Mouse (Mus musculus) CH12.LX (cell line): Measurements from ENCODE around the gene Ttc33. TPM values are rescaled to one million over a fixed set of nuclear protein-coding genes. Genes with fewer than 3 reads are reported as not detected.
"Not testable (repeated sequence)": the region's sequence is repeated elsewhere in the genome, so short reads cannot be mapped to it uniquely, and the experiment has no call there.

Experiments used
- DNase-seq: peaks from one replicate; pipeline ENCODE4 v3.0.0-alpha.2; 2013; ENCODE audit errors: extremely low read depth
- H3K27ac ChIP-seq: 2 replicates; pipeline ENCODE4 v1.5.1; 2012; ENCODE audit warnings: low read depth, mild to moderate bottlenecking, control low read depth, moderate library complexity; ENCODE audit not compliant: insufficient read depth
- H3K27me3 ChIP-seq: replicated peaks from 2 replicates; pipeline ENCODE3; 2012; ENCODE audit warnings: inconsistent platforms
- H3K36me3 ChIP-seq, 2 experiments: replicated peaks in 1 of 2; 2 replicates each; pipeline versions ENCODE3 to v1.6.1; 2012; ENCODE audit warnings: inconsistent platforms in 1 of 2, low read length in 1 of 2, mild to moderate bottlenecking in 1 of 2, mixed read lengths in 1 of 2, moderate library complexity in 1 of 2; ENCODE audit not compliant: control insufficient read depth in 1 of 2, insufficient read depth in 1 of 2
- H3K4me1 ChIP-seq, 2 experiments: 2 replicates each; pipeline ENCODE4 v1.6.1; 2012; ENCODE audit warnings: inconsistent platforms in 1 of 2, moderate library complexity in 1 of 2; ENCODE audit not compliant: insufficient read depth in 2 of 2, control insufficient read depth in 1 of 2
- H3K4me2 ChIP-seq: 2 replicates; pipeline ENCODE4 v1.6.1; 2012; ENCODE audit warnings: low read depth, mild to moderate bottlenecking, control low read depth; ENCODE audit not compliant: poor library complexity, insufficient read depth, severe bottlenecking
- H3K4me3 ChIP-seq, 3 experiments: fragments of 150-350 bp in 1 of 3; sonication (generic) in 1 of 3; replicated peaks in 1 of 3; 2 replicates each; pipeline versions ENCODE3 to v1.5.1; 2011 to 2012; ENCODE audit warnings: low read depth in 2 of 3, low read length in 2 of 3, mild to moderate bottlenecking in 2 of 3, moderate library complexity in 2 of 3, control low read depth in 1 of 3, improper control_type of control experiment in 1 of 3, inconsistent platforms in 1 of 3, mixed read lengths in 1 of 3; ENCODE audit not compliant: poor library complexity in 1 of 3
- H3K79me2 ChIP-seq: replicated peaks from 2 replicates; pipeline ENCODE4 v1.6.1; 2012; ENCODE audit warnings: mild to moderate bottlenecking, moderate library complexity; ENCODE audit not compliant: control insufficient read depth, poor library complexity, insufficient read depth, severe bottlenecking; ENCODE audit errors: extremely low read depth
- H3K9ac ChIP-seq: 2 replicates; pipeline ENCODE4 v1.6.1; 2012; ENCODE audit warnings: low read depth, mild to moderate bottlenecking, control low read depth, moderate library complexity; ENCODE audit not compliant: insufficient read depth
- H3K9me3 ChIP-seq: replicated peaks from 2 replicates; pipeline ENCODE3; 2012; ENCODE audit warnings: low read length, inconsistent platforms, mixed read lengths
- BHLHE40 ChIP-seq: IDR thresholded peaks from 2 replicates; pipeline ENCODE4 v1.6.1; 2011; ENCODE audit warnings: mild to moderate bottlenecking, low read depth, low read length, improper control_type of control experiment
- CHD1 ChIP-seq: IDR thresholded peaks from 2 replicates; pipeline ENCODE4 v1.6.1; 2012; ENCODE audit warnings: low read depth, low read length, improper control_type of control experiment, inconsistent platforms
- CHD2 ChIP-seq: IDR thresholded peaks from 2 replicates; pipeline ENCODE4 v1.6.1; 2011; ENCODE audit warnings: low read length, improper control_type of control experiment
- CTCF ChIP-seq, 2 experiments: IDR thresholded peaks in 1 of 2; conservative IDR thresholded peaks in 1 of 2; 2 replicates each; pipeline ENCODE4 v1.5.1; 2011 to 2012; ENCODE audit warnings: low read depth in 2 of 2, low read length in 2 of 2, improper control_type of control experiment in 1 of 2, inconsistent platforms in 1 of 2, mild to moderate bottlenecking in 1 of 2, moderate library complexity in 1 of 2
- E2F4 ChIP-seq: IDR thresholded peaks from 2 replicates; pipeline ENCODE4 v1.6.1; 2011; ENCODE audit warnings: low read depth, low read length, improper control_type of control experiment; ENCODE audit not compliant: insufficient replicate concordance
- ELF1 ChIP-seq: IDR thresholded peaks from 2 replicates; pipeline ENCODE4 v1.6.1; 2014; ENCODE audit warnings: low read depth, mild to moderate bottlenecking, inconsistent platforms, low read length, improper control_type of control experiment
- EP300 ChIP-seq: IDR thresholded peaks from 2 replicates; pipeline ENCODE4 v1.6.1; 2011; ENCODE audit warnings: low read length, improper control_type of control experiment
- ETS1 ChIP-seq: conservative IDR thresholded peaks from 2 replicates; pipeline ENCODE4 v1.6.1; 2012; ENCODE audit warnings: low read depth, mild to moderate bottlenecking, inconsistent platforms, low read length, improper control_type of control experiment, moderate library complexity
- HCFC1 ChIP-seq: IDR thresholded peaks from 2 replicates; pipeline ENCODE4 v1.6.1; 2012; ENCODE audit warnings: low read depth, mild to moderate bottlenecking, inconsistent platforms, low read length, improper control_type of control experiment
- JUN ChIP-seq: IDR thresholded peaks from 2 replicates; pipeline ENCODE4 v1.6.1; 2011; ENCODE audit warnings: low read depth, mild to moderate bottlenecking, low read length, improper control_type of control experiment, moderate library complexity; ENCODE audit not compliant: insufficient read depth
- KAT2A ChIP-seq: IDR thresholded peaks from 2 replicates; pipeline ENCODE4 v1.6.1; 2012; ENCODE audit warnings: low read length, improper control_type of control experiment, inconsistent platforms; ENCODE audit not compliant: insufficient replicate concordance
- MAFK ChIP-seq: IDR thresholded peaks from 2 replicates; pipeline ENCODE4 v1.6.1; 2011; ENCODE audit warnings: low read length, improper control_type of control experiment; ENCODE audit not compliant: insufficient replicate concordance
- MEF2A ChIP-seq: IDR thresholded peaks from 2 replicates; pipeline ENCODE4 v1.6.1; 2014; ENCODE audit warnings: low read depth, mild to moderate bottlenecking, inconsistent platforms, low read length, improper control_type of control experiment, borderline replicate concordance
- NELFE ChIP-seq: IDR thresholded peaks from 2 replicates; pipeline ENCODE4 v1.6.1; 2011; ENCODE audit warnings: low read depth, low read length, improper control_type of control experiment
- NRF1 ChIP-seq: IDR thresholded peaks from 2 replicates; pipeline ENCODE4 v1.6.1; 2014; ENCODE audit warnings: low read depth, mild to moderate bottlenecking, inconsistent platforms, low read length, improper control_type of control experiment, moderate library complexity
- PAX5 ChIP-seq: IDR thresholded peaks from 2 replicates; pipeline ENCODE4 v1.6.1; 2012; ENCODE audit warnings: low read length, inconsistent platforms, mixed read lengths
- RAD21 ChIP-seq: IDR thresholded peaks from 2 replicates; pipeline ENCODE4 v1.6.1; 2011; ENCODE audit warnings: low read depth, mild to moderate bottlenecking, low read length, improper control_type of control experiment, moderate library complexity
- RCOR1 ChIP-seq: conservative IDR thresholded peaks from 2 replicates; pipeline ENCODE4 v1.6.1; 2012; ENCODE audit warnings: low read depth, mild to moderate bottlenecking, inconsistent platforms, low read length, improper control_type of control experiment
- SIN3A ChIP-seq: IDR thresholded peaks from 2 replicates; pipeline ENCODE4 v1.6.1; 2012; ENCODE audit warnings: low read length, improper control_type of control experiment, inconsistent platforms
- SMC3 ChIP-seq: IDR thresholded peaks from 2 replicates; pipeline ENCODE4 v1.6.1; 2011; ENCODE audit warnings: low read depth, low read length, improper control_type of control experiment
- TCF12 ChIP-seq: IDR thresholded peaks from 2 replicates; pipeline ENCODE4 v1.6.1; 2014; ENCODE audit warnings: low read depth, mild to moderate bottlenecking, inconsistent platforms, low read length, improper control_type of control experiment
- UBTF ChIP-seq: IDR thresholded peaks from 2 replicates; pipeline ENCODE4 v1.6.1; 2012; ENCODE audit warnings: low read depth, mild to moderate bottlenecking, inconsistent platforms, low read length, improper control_type of control experiment, moderate library complexity
- USF2 ChIP-seq: conservative IDR thresholded peaks from 2 replicates; pipeline ENCODE4 v1.6.1; 2011; ENCODE audit warnings: low read depth, low read length, improper control_type of control experiment
- ZC3H11A ChIP-seq: IDR thresholded peaks from 2 replicates; pipeline ENCODE4 v1.6.1; 2012; ENCODE audit warnings: low read depth, mild to moderate bottlenecking, inconsistent platforms, low read length, improper control_type of control experiment
- ZKSCAN1 ChIP-seq: IDR thresholded peaks from 2 replicates; pipeline ENCODE4 v1.6.1; 2012; ENCODE audit warnings: low read depth, inconsistent platforms, low read length, improper control_type of control experiment, borderline replicate concordance
- ZMIZ1 ChIP-seq: IDR thresholded peaks from 2 replicates; pipeline ENCODE4 v1.6.1; 2012; ENCODE audit warnings: low read depth, mild to moderate bottlenecking, inconsistent platforms, low read length, improper control_type of control experiment
- dilution Hi-C: fragments of 300-500 bp; cut with MboI; formaldehyde crosslinking; loops from 2 replicates; pipeline ENCODE4 v1.14.3; 2020; ENCODE audit warnings: low sequenced_read_pairs; ENCODE audit not compliant: extremely low pct_unique_long_range_greater_than_20kb, extremely low pct_ligation_motif_present
- in situ Hi-C: fragments of 300-500 bp; cut with MboI; formaldehyde crosslinking; loops from 3 replicates; pipeline ENCODE4 v1.14.3; 2019; ENCODE audit warnings: low sequenced_read_pairs, low pct_ligation_motif_present, low pct_unique_long_range_greater_than_20kb, mixed read lengths
- polyA plus RNA-seq: library from polyadenylated mRNA; unstranded; fragments of >175 nt; gene quantifications from 2 replicates; pipeline ENCODE4 v1.2.1, GENCODE M21; 2012; ENCODE audit warnings: low read depth; ENCODE audit not compliant: insufficient read length
- total RNA-seq, 2 experiments: library from RNA; depleted of rRNA; stranded (reverse); fragments of 300-350 nt in 1 of 2; fragments of >200 nt in 1 of 2; gene quantifications; 2 replicates each; pipeline ENCODE4 v1.2.3; 2012 to 2014

Gene Ttc33
- total and polyA plus RNA-seq, 3 experiments = 24.5 to 53.6 (median 34.8) TPM

DNA sequence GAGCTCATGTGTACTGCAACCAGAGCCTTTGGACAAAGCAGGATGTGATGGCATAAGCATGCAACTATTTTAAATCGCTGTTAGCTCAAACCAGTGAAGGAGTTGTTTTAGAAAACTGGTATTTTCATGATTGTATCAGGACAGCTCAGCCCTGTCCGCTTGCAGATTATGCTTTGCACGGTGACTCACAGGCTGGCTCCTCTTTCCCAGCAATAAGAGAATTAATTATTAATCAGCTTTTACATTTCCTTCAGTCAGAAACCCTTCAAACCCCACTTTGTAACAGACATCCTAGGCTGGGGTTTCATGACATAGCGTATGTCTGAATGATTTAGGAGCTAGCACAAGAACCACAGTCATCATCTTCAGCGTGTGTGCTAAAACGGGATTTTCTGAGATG, 35.2 kb downstream of the Ttc33 start:
- in situ Hi-C loops = no loop called here
- H3K9ac ChIP-seq = no peak overlapping the region
- no peak overlapping the region for H3K4me3 ChIP-seq
- TF ChIP-seq UBTF = no peak
- no peak for TF ChIP-seq KAT2A
- TF ChIP-seq PAX5 = no peak
- no peak for TF ChIP-seq EP300
- no peak for TF ChIP-seq HCFC1
- TF ChIP-seq SMC3 = no peak
- TF ChIP-seq JUN = no peak
- no peak for TF ChIP-seq TCF12
- TF ChIP-seq MAFK = no peak
- TF ChIP-seq, all 38 proteins: peak for 0
- H3K79me2 ChIP-seq = no peaks in the 10 kb centered on the region
- DNase-seq = no peak
- H3K4me2 ChIP-seq = no peak overlapping the region
- H3K27ac ChIP-seq = no peak overlapping the region
- no peaks in the 10 kb centered on the region for H3K9me3 ChIP-seq
- H3K4me1 ChIP-seq = no peaks in the 10 kb centered on the region
- H3K27me3 ChIP-seq = no peaks in the 10 kb centered on the region
- dilution Hi-C loops = no loop called here
- H3K36me3 ChIP-seq = peaks cover 3 to 51% of the 10 kb centered on the region in 2 experiments

DNA sequence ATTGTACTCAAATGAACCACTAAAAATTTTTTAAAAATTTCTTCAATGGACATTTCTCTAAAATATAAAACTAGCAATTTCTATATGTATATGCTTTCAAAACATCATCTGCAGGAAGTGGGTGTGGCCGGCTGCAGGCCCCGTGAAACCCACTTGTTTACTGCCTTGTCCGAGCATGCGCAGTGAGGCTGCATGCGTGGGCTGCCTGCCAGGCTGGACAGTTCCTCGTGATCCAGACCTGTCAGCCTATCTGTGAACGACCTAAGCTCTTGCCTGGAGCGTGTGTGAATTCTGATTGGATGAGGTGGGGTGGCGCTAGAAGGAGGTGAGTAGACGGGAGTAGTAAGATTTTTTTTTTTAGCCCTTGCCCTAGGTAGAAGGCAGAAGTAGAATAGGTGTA, 45.4 kb downstream of the Ttc33 start:
- H3K4me3 ChIP-seq, H3K9ac ChIP-seq, DNase-seq, H3K9me3 ChIP-seq, H3K27me3 ChIP-seq, dilution Hi-C loops, H3K79me2 ChIP-seq, H3K27ac ChIP-seq, H3K4me1 ChIP-seq, H3K4me2 ChIP-seq: not testable (repeated sequence)
- peaks cover 9 to 39% of the 10 kb centered on the region in 2 experiments for H3K36me3 ChIP-seq
- in situ Hi-C loops = loop anchor here (25.0 kb wide), 3 partner anchors 382 to 982 kb away; no protein-coding TSS in a partner anchor

GRCm38 (mm10) chr15:5234659-5235058, 49.3 kb downstream of the Ttc33 start:
- Histone ChIP-seq H3K4me3 (no peak overlapping the region), H3K9ac (no peak overlapping the region), H3K4me1 (peaks cover 7 to 23% of the 10 kb centered on the region in 2 experiments; a peak in 3 of 4 replicates), H3K9me3 (no peaks in the 10 kb centered on the region), H3K27me3 (no peaks in the 10 kb centered on the region), H3K4me2 (no peak overlapping the region), H3K36me3 (peaks cover 9 to 33% of the 10 kb centered on the region in 2 experiments), H3K27ac (no peak overlapping the region)
- in situ Hi-C loops = loop anchor here (25.0 kb wide), 3 partner anchors 378 to 978 kb away; no protein-coding TSS in a partner anchor
- dilution Hi-C loops = no loop called here
- DNase-seq = no peak
- no peak for TF ChIP-seq CHD2
- TF ChIP-seq E2F4 = no peak
- TF ChIP-seq EP300 = no peak
- TF ChIP-seq CTCF (conservative IDR thresholded peaks at IDR 0.05 in 1 of 2, IDR thresholded peaks at IDR 0.05 in 1 of 2; ENCODE audit: low read depth in 2 of 2, low read length in 2 of 2) = no peak
- no peak for TF ChIP-seq ETS1
- TF ChIP-seq USF2 = no peak
- no peak for TF ChIP-seq ELF1
- no peak for TF ChIP-seq SIN3A
- TF ChIP-seq ZKSCAN1 = no peak
- TF ChIP-seq ZMIZ1 = no peak
- no peak for TF ChIP-seq RAD21
- TF ChIP-seq MEF2A = no peak
- no peak for TF ChIP-seq NRF1
- TF ChIP-seq BHLHE40 = no peak
- no peak for TF ChIP-seq CHD1
- TF ChIP-seq RCOR1 = no peak
- TF ChIP-seq NELFE = no peak
- TF ChIP-seq ZC3H11A = no peak
- TF ChIP-seq JUN = no peak
- no peak for TF ChIP-seq SMC3
- TF ChIP-seq, all 38 proteins: peak for 0
- H3K79me2 ChIP-seq = peaks cover 9% of the 10 kb centered on the region
